Mouse (Mus musculus): ENCODE measurements around the gene Rbm28. TPM values are rescaled to one million over a fixed set of nuclear protein-coding genes. Genes with fewer than 3 reads are reported as not detected.

Rbm28 gene
- 13.7 TPM for polyA plus RNA-seq (2015; fragmentation: Illumina TruSeq; extraction: RNeasy Lipid Tissue Mini Kit (QIAGEN cat#74804); ENCODE audit: insufficient read depth, low read depth, low replicate concordance)

DNA sequence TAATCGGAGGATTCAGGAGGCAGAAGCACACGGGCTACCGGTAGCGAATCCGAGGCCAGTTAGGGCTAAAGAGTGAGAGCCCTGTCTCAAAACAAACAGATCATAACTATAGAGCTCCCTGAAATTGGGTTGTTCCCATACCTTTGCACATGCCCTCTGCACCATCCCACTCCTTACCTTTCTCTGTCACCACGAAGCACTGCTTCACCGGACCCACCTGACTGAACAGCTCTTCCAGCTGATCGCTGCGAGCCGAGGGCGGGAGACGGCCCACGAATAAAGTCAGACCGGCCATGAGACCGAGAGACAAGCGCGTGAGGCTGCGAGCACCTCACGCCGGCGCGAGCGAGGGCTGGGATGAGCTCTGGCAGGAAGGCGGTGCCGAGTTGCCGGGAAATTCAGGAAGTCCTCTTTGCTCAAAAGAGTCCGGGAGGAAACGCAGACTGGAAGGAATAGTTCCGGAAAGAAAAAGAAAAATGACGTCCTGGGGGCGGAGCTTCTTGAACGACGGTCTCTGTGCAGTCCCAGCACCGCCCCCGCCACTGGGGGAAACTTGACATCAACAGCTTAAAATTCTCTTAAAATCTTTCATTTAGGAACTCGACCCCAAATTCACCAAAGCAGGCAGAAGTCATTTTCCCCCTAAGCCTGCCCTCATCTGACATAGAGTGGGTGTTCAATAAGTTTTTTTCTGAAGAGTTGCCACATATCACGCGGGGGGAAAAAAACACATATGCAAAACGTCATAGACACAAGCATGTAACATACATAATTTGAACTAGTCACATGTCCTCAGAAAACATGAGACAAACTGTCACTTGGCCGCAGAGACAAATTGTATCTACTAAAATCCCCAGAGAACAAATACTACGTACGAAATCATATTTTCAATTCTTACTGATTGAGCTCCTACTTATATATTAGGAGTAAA, at the start of gene Rbm28:
Rbm28 (minus strand) TSS at position 693 of the 931 bp plus-strand sequence.

DNA sequence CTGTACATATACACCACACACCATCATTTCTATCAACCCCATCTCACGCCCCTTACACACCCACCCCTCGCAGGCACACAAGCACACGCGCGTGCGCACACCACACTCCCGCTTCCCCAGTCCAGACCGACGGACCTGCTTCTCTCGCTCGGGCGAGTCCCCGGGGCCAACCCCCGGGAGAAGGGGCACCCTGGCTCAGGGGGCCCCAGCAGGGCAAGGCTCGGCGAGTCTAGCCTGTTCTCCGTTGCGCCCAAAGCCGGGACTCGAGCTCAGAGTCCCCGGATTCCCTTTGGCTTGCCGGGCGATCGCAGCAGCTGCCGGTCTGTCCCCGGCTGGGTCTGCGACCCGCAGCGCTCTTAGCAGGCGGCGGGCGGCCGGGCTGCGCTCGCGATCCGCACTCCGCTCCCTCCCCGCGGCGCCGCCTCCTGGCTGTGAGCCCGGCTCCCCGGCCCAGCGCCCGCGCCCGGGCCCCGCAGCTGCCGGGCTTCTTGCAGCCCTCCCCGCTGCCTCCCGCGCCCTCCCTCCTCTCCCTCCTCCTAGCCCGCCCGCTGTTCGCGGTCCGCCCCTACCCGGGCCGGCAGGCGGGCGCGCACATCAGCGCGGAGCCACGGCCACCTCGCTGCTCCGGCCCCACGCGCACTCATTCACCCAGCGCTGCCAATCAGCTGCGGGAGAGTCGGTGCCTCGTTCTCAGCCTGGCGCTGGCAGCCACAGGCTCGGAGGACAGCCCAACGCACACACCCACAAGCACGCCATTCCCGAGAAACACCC, 14.3 kb upstream of the Rbm28 start, which contains the start of gene Prrt4:
Prrt4 (minus strand) TSS at position 697 of the 771 bp plus-strand sequence.

Other genes starting within 250 kb of the Rbm28 start
- gene Lep, start 104.8 kb downstream of the Rbm28 start, polyA plus RNA-seq (2015; fragmentation: Illumina TruSeq; extraction: RNeasy Lipid Tissue Mini Kit (QIAGEN cat#74804); ENCODE audit: insufficient read depth, low read depth, low replicate concordance), result 1.9 TPM
- gene Prrt4, start 14.6 kb upstream of the Rbm28 start, polyA plus RNA-seq (2015; fragmentation: Illumina TruSeq; extraction: RNeasy Lipid Tissue Mini Kit (QIAGEN cat#74804); ENCODE audit: insufficient read depth, low read depth, low replicate concordance), result 0.31 TPM
- gene Impdh1, start 51.4 kb upstream of the Rbm28 start, polyA plus RNA-seq (2015; fragmentation: Illumina TruSeq; extraction: RNeasy Lipid Tissue Mini Kit (QIAGEN cat#74804); ENCODE audit: insufficient read depth, low read depth, low replicate concordance), result 26.2 TPM
- 2.7 TPM for gene Hilpda, start 107.5 kb upstream of the Rbm28 start, polyA plus RNA-seq (2015; fragmentation: Illumina TruSeq; extraction: RNeasy Lipid Tissue Mini Kit (QIAGEN cat#74804); ENCODE audit: insufficient read depth, low read depth, low replicate concordance)
- gene Fam71f2, start 114.6 kb upstream of the Rbm28 start, polyA plus RNA-seq (2015; fragmentation: Illumina TruSeq; extraction: RNeasy Lipid Tissue Mini Kit (QIAGEN cat#74804); ENCODE audit: insufficient read depth, low read depth, low replicate concordance), result 1.2 TPM
- gene Fam71f1, start 154.1 kb upstream of the Rbm28 start, polyA plus RNA-seq (2015; fragmentation: Illumina TruSeq; extraction: RNeasy Lipid Tissue Mini Kit (QIAGEN cat#74804); ENCODE audit: insufficient read depth, low read depth, low replicate concordance), result not detected
- 42.3 TPM for gene Calu, start 183.1 kb upstream of the Rbm28 start, polyA plus RNA-seq (2015; fragmentation: Illumina TruSeq; extraction: RNeasy Lipid Tissue Mini Kit (QIAGEN cat#74804); ENCODE audit: insufficient read depth, low read depth, low replicate concordance)
- not detected for gene Opn1sw, start 223.5 kb upstream of the Rbm28 start, polyA plus RNA-seq (2015; fragmentation: Illumina TruSeq; extraction: RNeasy Lipid Tissue Mini Kit (QIAGEN cat#74804); ENCODE audit: insufficient read depth, low read depth, low replicate concordance)
- gene Ccdc136, start 231.3 kb upstream of the Rbm28 start, polyA plus RNA-seq (2015; fragmentation: Illumina TruSeq; extraction: RNeasy Lipid Tissue Mini Kit (QIAGEN cat#74804); ENCODE audit: insufficient read depth, low read depth, low replicate concordance), result 1.1 TPM